Mouse (Mus musculus) midbrain, embryonic 13.5 days (tissue): ENCODE data around the gene Krcc1. TPM values are rescaled to one million over a fixed set of nuclear protein-coding genes. Genes with fewer than 3 reads are reported as not detected.
"Not testable (repeated sequence)": the region's sequence is repeated elsewhere in the genome, so short reads cannot be mapped to it uniquely, and the experiment has no call there.

ENCODE experiments used
- ATAC-seq: fragments of 200-750 bp; cut with Nextera tagmentation; 2 replicates; pipeline ENCODE4 v1.8.0; 2017; ENCODE audit warnings: mild to moderate bottlenecking, moderate TSS enrichment, moderate library complexity
- H3K27ac ChIP-seq: fragments of 300-500 bp; sonication (generic); 2 replicates; pipeline ENCODE4 v1.5.1; 2015; ENCODE audit warnings: inconsistent platforms, mild to moderate bottlenecking, moderate library complexity
- H3K27me3 ChIP-seq: fragments of 300-500 bp; sonication (generic); 2 replicates; pipeline ENCODE4 v1.6.1; 2015; ENCODE audit warnings: mild to moderate bottlenecking, inconsistent platforms
- H3K36me3 ChIP-seq: fragments of 300-500 bp; sonication (generic); 2 replicates; pipeline ENCODE4 v1.6.1; 2015; ENCODE audit warnings: mild to moderate bottlenecking, inconsistent platforms
- H3K4me1 ChIP-seq: fragments of 300-500 bp; sonication (generic); replicated peaks from 2 replicates; pipeline ENCODE4 v1.6.1; 2015; ENCODE audit warnings: inconsistent platforms
- H3K4me2 ChIP-seq: fragments of 300-500 bp; sonication (generic); replicated peaks from 2 replicates; pipeline ENCODE4 v1.6.1; 2015; ENCODE audit warnings: moderate library complexity, mild to moderate bottlenecking, inconsistent platforms
- H3K4me3 ChIP-seq: fragments of 300-500 bp; sonication (generic); replicated peaks from 2 replicates; pipeline ENCODE4 v1.5.1; 2015; ENCODE audit warnings: mild to moderate bottlenecking, inconsistent platforms
- H3K9ac ChIP-seq: fragments of 300-500 bp; sonication (generic); replicated peaks from 2 replicates; pipeline ENCODE4 v1.6.1; 2015; ENCODE audit warnings: mild to moderate bottlenecking, inconsistent platforms
- H3K9me3 ChIP-seq: fragments of 300-500 bp; sonication (generic); 2 replicates; pipeline ENCODE4 v1.6.1; 2016; ENCODE audit warnings: mild to moderate bottlenecking, inconsistent platforms
- WGBS: fragments of 180-500 bp; shearing (Covaris S2); methylation state at CpG from one replicate; pipeline ENCODE4 v1.1.7; 2015; 5-methylcytosine and 5-hydroxymethylcytosine counted together
- polyA plus RNA-seq: library from polyadenylated mRNA; unstranded; fragments of >200 nt; fragmentation: Nextera tagmentation; extraction: Ambion mirVana; gene quantifications from 2 replicates; pipeline ENCODE4 v1.2.1, GENCODE M21; 2015

The Krcc1 gene
- polyA plus RNA-seq, 1 experiment from 2014 or later: 25.1 TPM

DNA sequence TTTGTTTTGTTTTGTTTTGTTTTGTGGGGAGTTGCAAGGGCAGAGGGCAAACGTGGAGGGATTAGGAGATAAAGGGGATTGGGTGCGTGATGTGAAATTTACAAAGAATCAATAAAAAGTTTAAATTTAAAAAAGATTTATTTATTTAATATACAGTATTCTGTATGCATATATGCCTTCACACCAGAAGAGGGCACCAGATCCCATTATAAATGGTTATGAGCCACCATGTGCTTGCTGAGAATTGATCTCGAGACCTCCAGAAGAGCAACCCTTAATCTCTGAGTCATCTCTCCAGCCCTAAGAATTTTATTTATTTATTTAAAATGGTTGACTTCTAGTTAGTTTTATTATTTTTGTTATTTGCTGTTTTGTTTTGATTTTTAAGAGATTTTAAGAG is 28.2 kb upstream of the Krcc1 start:
- ATAC-seq: no peak
- Histone ChIP-seq H3K27me3 (no peaks in the 10 kb centered on the region), H3K4me1 (no peaks in the 10 kb centered on the region), H3K36me3 (no peaks in the 10 kb centered on the region), H3K4me3 (no peak overlapping the region), H3K9me3 (no peaks in the 10 kb centered on the region), H3K27ac (no peak overlapping the region), H3K4me2 (no peak overlapping the region), H3K9ac (no peak overlapping the region)
- WGBS: 91% methylated on average over 3 of the region's 3 CpGs

DNA sequence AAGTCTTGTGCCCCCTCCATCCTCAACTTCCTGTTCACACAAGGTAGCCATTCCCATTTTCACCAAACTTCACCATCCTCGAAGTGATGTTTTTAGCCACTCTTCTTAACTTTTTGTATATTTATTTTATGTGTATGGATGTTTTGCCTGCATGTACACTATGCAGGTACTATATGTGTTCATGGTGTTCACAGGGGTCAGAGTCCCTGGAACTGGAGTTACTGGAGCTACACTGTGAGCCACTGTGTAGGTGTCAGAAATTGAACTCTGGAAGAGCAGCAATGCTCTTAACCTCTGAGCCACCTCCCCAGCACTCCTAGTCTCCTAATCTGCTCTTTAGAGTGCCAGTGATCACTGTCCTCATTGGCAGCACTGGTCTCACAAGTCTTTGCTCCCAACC is 23.1 kb upstream of the Krcc1 start:
- Histone ChIP-seq H3K9ac (no peak overlapping the region), H3K27me3 (no peaks in the 10 kb centered on the region), H3K36me3 (no peaks in the 10 kb centered on the region), H3K4me3 (no peak overlapping the region), H3K27ac (no peak overlapping the region), H3K4me2 (no peak overlapping the region), H3K9me3 (no peaks in the 10 kb centered on the region), H3K4me1 (no peaks in the 10 kb centered on the region)
- no peak for ATAC-seq
- 93% methylated on average over 1 of the region's 1 CpGs for WGBS

DNA sequence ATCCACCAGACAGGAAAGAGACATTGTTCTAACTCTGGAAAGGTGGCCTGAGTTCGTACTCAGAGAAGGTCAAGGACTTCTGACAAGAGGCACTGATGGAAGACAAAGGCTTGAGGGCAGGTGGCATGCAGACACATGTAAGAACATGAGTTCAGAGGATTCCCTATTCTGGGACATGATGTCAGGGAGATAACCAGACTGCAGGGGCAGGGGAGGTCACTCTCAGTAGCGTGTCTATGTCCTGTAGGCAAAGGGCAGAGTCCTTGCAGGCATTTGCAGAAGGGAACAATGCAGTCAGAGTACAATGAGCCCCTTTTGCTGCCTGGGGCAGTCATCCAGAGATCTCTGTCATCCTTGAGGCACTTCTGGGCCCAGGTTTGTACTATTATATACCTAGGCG is 21.9 kb upstream of the Krcc1 start:
- H3K9me3 ChIP-seq: no peaks in the 10 kb centered on the region
- no peak overlapping the region for H3K4me2 ChIP-seq
- no peaks in the 10 kb centered on the region for H3K4me1 ChIP-seq
- H3K27ac ChIP-seq: no peak overlapping the region
- H3K4me3 ChIP-seq: no peak overlapping the region
- no peak for ATAC-seq
- 68% methylated on average over 3 of the region's 3 CpGs for WGBS
- H3K9ac ChIP-seq: no peak overlapping the region
- H3K27me3 ChIP-seq: no peaks in the 10 kb centered on the region
- no peaks in the 10 kb centered on the region for H3K36me3 ChIP-seq

DNA sequence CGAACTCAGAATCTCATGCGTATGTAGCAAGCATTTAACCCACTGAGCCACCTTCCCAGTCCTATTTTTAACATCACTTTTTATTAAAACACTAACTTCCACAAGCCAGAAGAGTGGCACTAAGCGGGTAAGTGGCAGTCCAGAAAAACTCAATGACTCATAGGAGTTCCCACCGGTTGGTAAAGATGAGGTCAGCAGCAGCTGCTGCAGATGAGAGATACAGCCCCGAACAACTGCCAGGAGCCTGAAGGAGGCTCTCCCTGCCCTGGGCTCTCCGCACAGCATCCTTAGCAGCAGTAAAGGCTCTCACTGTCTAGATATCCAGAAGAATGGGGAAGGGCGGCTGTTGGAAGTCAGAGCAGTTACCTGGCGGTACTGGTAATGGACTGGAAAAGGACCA is 20.5 kb upstream of the Krcc1 start:
- no peaks in the 10 kb centered on the region for H3K9me3 ChIP-seq
- no peaks in the 10 kb centered on the region for H3K4me1 ChIP-seq
- ATAC-seq: no peak
- H3K36me3 ChIP-seq: no peaks in the 10 kb centered on the region
- H3K9ac ChIP-seq: no peak overlapping the region
- 90% methylated on average over 8 of the region's 8 CpGs for WGBS
- H3K27me3 ChIP-seq: no peaks in the 10 kb centered on the region
- no peak overlapping the region for H3K4me2 ChIP-seq
- H3K4me3 ChIP-seq: no peak overlapping the region
- no peak overlapping the region for H3K27ac ChIP-seq

DNA sequence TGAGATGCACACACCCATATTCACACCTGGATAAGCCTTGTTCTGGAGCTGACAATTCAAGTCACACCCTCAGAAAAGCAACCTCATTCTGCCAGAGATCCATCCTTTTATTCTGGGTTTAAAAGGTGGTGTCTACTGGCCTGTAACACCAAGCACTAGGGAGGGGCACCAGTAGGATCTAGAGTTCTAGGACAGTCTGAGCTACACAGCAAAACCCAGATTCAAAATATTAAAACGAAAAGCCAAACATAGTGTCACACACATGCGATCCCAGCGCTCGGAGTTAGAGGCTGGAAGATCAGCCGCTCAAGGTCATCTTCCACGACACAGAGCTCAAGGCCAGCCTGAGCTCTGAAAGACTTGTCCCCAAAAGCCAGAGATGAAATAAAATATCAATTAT is 17.0 kb upstream of the Krcc1 start:
- Histone ChIP-seq H3K4me2 (no peak overlapping the region), H3K27me3 (no peaks in the 10 kb centered on the region), H3K4me3 (no peak overlapping the region), H3K4me1 (no peaks in the 10 kb centered on the region), H3K27ac (no peak overlapping the region), H3K9me3 (no peaks in the 10 kb centered on the region), H3K9ac (no peak overlapping the region), H3K36me3 (no peaks in the 10 kb centered on the region)
- no peak for ATAC-seq
- WGBS: 91% methylated on average over 6 of the region's 6 CpGs

DNA sequence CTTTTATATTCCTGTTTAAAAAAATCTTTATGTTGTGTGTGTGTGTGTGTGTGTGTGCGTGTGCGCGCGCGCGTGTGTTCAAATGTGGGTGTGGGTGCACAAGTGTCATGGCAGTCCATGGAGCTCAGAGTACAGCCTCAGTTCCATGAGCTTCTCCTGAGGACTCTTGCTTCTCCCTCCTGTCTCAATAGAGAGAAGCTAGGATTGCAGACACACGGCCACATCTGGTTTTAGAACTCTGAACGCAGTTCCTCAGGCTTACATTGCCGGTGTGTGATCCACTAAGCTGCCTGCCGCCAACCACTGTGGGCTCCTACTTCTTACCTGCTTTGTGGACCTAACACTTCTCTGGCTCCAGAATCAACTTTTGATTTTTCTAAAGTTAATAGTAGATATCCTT is 15.3 kb upstream of the Krcc1 start:
- H3K9ac ChIP-seq: no peak overlapping the region
- no peak for ATAC-seq
- no peaks in the 10 kb centered on the region for H3K9me3 ChIP-seq
- 92% methylated on average over 10 of the region's 10 CpGs for WGBS
- no peak overlapping the region for H3K4me2 ChIP-seq
- no peaks in the 10 kb centered on the region for H3K27me3 ChIP-seq
- no peaks in the 10 kb centered on the region for H3K4me1 ChIP-seq
- no peak overlapping the region for H3K27ac ChIP-seq
- H3K36me3 ChIP-seq: no peaks in the 10 kb centered on the region
- no peak overlapping the region for H3K4me3 ChIP-seq

DNA sequence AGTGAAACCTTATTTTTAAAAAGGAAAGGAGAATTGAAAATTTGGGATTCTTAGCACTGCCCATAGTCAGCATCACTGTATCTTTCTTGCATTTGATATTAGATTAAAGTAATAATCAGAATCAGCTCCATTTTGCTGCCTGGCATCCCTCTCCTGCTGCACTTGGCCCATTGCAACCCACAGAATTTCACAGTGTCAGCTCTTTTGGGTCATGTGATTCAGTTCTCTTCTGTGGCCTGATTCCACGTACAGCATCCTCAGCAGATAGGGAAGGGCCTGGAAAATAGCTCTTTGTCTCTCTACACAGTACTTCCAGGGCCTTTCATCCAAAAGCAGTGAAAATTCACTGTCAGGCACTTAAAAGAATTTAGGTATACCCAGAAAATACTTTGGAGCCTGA is 14.1 kb upstream of the Krcc1 start:
- no peak overlapping the region for H3K9ac ChIP-seq
- ATAC-seq: no peak
- no peaks in the 10 kb centered on the region for H3K4me1 ChIP-seq
- H3K27me3 ChIP-seq: no peaks in the 10 kb centered on the region
- WGBS: 46% methylated on average over 1 of the region's 1 CpGs
- no peak overlapping the region for H3K4me2 ChIP-seq
- H3K27ac ChIP-seq: no peak overlapping the region
- no peaks in the 10 kb centered on the region for H3K36me3 ChIP-seq
- no peaks in the 10 kb centered on the region for H3K9me3 ChIP-seq
- no peak overlapping the region for H3K4me3 ChIP-seq

DNA sequence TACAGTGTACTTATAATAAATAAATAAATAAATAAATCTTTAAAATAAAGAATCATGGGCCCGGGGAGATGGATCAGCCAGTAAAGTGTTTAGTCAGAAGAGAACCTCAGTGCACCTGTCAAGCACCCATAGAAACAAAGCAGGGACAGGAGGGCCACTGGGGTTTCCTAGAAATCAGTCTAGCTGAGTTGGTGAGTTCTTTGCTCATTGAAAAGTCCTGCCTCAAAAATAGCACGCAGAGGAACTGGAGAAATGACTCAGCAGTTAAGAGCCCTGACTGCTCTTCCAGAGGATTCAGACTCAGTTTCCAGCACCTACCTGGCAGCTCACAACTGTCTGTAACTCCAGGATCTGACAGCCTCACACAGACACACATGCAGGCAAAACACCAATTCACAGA is 12.9 kb upstream of the Krcc1 start:
- Histone ChIP-seq H3K4me1 (no peaks in the 10 kb centered on the region), H3K27me3 (no peaks in the 10 kb centered on the region), H3K9me3 (no peaks in the 10 kb centered on the region), H3K27ac (no peak overlapping the region), H3K9ac (no peak overlapping the region), H3K4me3 (no peak overlapping the region), H3K36me3 (no peaks in the 10 kb centered on the region), H3K4me2 (no peak overlapping the region)
- WGBS: 82% methylated on average over 2 of the region's 2 CpGs
- no peak for ATAC-seq

DNA sequence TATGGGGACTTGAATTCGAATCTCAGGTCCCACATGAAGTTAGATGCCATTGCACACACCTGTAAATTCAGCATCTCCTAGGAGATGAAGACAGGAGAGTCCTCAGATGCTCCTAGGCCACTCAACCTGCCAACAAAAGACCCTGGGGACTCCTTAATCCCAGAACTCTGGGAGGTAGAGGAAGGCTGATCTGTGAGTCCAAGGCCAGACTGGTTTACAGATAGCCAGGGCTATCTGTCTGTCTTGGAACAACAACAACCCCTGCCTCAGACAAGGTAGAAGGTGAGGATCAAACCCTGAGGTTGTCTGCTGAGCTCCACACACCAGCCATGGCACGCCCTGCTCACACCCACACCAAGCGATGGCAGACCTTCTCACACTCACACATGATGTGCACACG is 12.3 kb upstream of the Krcc1 start:
- 89% methylated on average over 4 of the region's 4 CpGs for WGBS
- H3K36me3 ChIP-seq: no peaks in the 10 kb centered on the region
- ATAC-seq: no peak
- H3K4me1 ChIP-seq: no peaks in the 10 kb centered on the region
- H3K9ac ChIP-seq: no peak overlapping the region
- H3K27ac ChIP-seq: no peak overlapping the region
- no peaks in the 10 kb centered on the region for H3K27me3 ChIP-seq
- H3K4me3 ChIP-seq: no peak overlapping the region
- H3K9me3 ChIP-seq: no peaks in the 10 kb centered on the region
- H3K4me2 ChIP-seq: no peak overlapping the region

DNA sequence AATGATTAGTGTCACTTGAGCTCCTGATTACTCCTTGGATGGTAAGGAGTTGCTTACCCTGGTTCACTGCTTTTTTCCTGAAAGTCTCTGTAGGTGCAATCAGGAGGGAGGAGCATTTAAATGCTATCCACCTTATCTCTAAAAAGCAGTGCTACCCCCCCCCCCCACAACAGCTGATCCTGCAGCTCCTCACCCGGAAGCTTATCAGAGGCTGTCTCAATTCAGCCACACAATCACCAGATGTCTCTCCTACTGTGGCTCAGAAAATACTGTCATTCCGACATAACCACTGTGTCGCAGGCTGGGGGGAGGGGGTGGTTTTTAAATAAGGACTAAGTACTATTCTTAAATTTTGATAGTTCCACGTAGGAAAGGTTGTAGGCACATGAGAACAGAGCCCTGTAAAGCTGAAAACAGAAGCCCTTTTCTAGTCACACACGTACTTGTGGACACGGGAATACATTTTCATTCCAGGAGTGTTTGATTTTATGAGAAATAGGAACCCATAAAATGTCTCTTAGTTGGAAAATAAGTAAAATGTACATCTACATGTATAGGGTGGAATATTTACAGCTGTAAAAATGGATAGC is 11.3 kb upstream of the Krcc1 start:
- WGBS: 61% methylated on average over 6 of the region's 6 CpGs
- H3K4me2 ChIP-seq: no peak overlapping the region
- H3K4me3 ChIP-seq: no peak overlapping the region
- no peak for ATAC-seq
- H3K36me3 ChIP-seq: no peaks in the 10 kb centered on the region
- no peak overlapping the region for H3K27ac ChIP-seq
- no peaks in the 10 kb centered on the region for H3K9me3 ChIP-seq
- H3K27me3 ChIP-seq: no peaks in the 10 kb centered on the region
- H3K9ac ChIP-seq: no peak overlapping the region
- H3K4me1 ChIP-seq: no peaks in the 10 kb centered on the region

DNA sequence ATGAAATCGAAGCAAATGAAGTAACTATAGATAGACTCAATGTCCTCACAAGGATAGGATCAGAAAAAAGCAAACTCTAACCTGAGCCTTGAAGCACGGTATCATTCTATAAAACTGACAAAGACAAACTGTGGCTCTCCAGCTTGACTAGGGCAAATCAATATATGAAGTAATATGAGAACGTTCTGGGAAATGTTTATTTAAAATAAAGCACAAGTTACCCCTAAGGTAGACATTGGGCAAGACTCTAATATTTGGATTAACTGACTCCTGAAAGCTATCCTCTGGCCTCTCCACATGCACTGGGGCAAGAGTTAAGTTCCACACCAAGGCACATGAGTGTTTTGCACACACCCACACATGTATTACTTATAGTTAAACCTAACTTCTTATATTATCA is 10.4 kb upstream of the Krcc1 start:
- H3K9ac ChIP-seq: no peak overlapping the region
- no peaks in the 10 kb centered on the region for H3K27me3 ChIP-seq
- no peaks in the 10 kb centered on the region for H3K4me1 ChIP-seq
- H3K9me3 ChIP-seq: no peaks in the 10 kb centered on the region
- WGBS: 90% methylated on average over 3 of the region's 3 CpGs
- H3K4me3 ChIP-seq: no peak overlapping the region
- H3K4me2 ChIP-seq: no peak overlapping the region
- H3K36me3 ChIP-seq: no peaks in the 10 kb centered on the region
- H3K27ac ChIP-seq: no peak overlapping the region
- ATAC-seq: no peak

DNA sequence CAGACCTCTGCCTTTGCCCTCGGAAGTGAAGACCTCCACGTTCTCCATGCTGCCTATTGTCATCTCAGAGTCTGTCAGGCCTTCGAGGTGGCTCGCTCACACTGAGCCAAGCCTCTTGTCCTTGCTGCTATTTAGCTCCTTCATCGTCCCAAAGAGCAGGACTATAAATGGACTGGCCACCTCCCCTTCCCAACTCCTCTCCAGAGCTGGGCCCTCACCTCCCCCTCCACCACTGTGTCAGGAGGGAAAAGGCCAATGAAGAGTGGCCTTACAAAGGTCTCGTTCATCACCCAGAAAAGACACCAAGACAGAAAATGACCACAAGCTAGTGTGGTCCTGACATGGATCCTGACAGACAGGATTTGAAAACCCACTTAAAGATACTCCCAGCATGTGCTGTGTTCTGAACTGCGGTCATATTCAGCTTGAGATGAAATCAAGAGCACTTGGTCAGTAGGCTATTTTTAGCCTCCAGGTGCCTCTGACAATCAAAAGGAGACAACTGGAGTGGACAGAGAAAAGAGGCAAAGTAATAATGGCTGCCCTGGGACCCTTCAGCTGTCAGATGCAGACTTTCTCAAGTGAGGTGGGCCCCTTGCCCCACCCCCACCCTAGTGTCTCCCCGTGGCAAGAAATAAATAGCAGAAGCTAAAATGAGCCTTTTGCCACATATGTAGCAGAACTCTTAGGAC is 9.2 kb upstream of the Krcc1 start:
- Histone ChIP-seq H3K9ac (no peak overlapping the region), H3K36me3 (no peaks in the 10 kb centered on the region), H3K9me3 (no peaks in the 10 kb centered on the region), H3K4me3 (no peak overlapping the region), H3K4me1 (no peaks in the 10 kb centered on the region), H3K27ac (no peak overlapping the region), H3K27me3 (no peaks in the 10 kb centered on the region), H3K4me2 (no peak overlapping the region)
- WGBS: 77% methylated on average over 8 of the region's 8 CpGs
- ATAC-seq: no peak

DNA sequence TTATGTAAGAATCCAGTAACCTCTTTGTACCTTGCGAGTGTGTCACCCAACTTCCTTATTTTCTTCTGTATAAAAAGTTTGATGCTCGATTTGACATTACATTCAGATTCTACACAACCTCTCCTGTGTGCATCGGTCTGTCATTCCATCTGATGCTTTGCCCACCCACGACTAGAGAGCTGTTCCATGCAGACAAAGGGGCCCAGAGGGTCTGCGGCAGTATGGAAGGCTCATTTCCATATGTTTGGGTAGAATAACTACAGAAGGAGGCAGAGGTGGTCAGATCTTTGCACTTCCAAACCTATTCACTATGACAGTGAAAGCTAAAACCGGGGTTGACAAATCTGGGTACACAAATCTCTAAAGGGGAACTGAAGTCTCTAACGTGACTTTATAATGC is 3.9 kb upstream of the Krcc1 start:
- not testable (repeated sequence) for H3K4me2 ChIP-seq, H3K36me3 ChIP-seq, H3K4me3 ChIP-seq, ATAC-seq, H3K27ac ChIP-seq, H3K27me3 ChIP-seq, H3K9ac ChIP-seq, H3K9me3 ChIP-seq
- 62% methylated on average over 7 of the region's 7 CpGs for WGBS
- H3K4me1 ChIP-seq: peaks cover 12% of the 10 kb centered on the region
